Mouse (Mus musculus) embryonic stem cell, embryonic (primary cell): ENCODE measurements around the gene Zfp445.
"Not testable (repeated sequence)": the region's sequence is repeated elsewhere in the genome, so short reads cannot be mapped to it uniquely, and the experiment has no call there.

Source experiments
- CTCF ChIA-PET, 4 experiments: fragments of 300-600 bp in 2 of 4; fragments of 350-600 bp in 2 of 4; sonication (Branson Sonifier 250); formaldehyde crosslinking; loops; one replicate each; lab custom pipeline; 2022; ENCODE audit warnings: inconsistent platforms in 2 of 4; lab: Charles Lee
- POLR2A ChIA-PET, 4 experiments: fragments of 300-600 bp in 2 of 4; fragments of 350-600 bp in 2 of 4; sonication (Branson Sonifier 250); formaldehyde crosslinking; loops; one replicate each; lab custom pipeline; 2022; ENCODE audit warnings: antibody characterized with exemption in 4 of 4, inconsistent platforms in 1 of 4; lab: Charles Lee

Gene Zfp445

GRCm38 (mm10) chr9:122865697-122866166 is at the start of gene Zfp445:
Zfp445 (minus strand) TSS chr9:122866006.
- CTCF ChIA-PET = interaction anchor here in 3 of 4 experiments (0.6 to 1.6 kb wide), 3 partner anchors 28 to 556 kb away, joined by 4 to 9 read pairs (median 6); no protein-coding TSS in a partner anchor
- POLR2A ChIA-PET = interaction anchor here (0.6 to 1.8 kb wide), 34 partner anchors 9 to 1044 kb away, joined by 3 to 13 read pairs (median 4); partner anchors contain the start of gene Tcaim (in 3 of the 4)

- CTCF ChIA-PET = interaction anchor here in 1 of 4 experiments (0.7 kb wide), 1 partner anchor 166 kb away, joined by 3 read pairs; no protein-coding TSS in a partner anchor
Measured at GRCm38 (mm10) chr9:122902717-122903535, 37.1 kb upstream of the Zfp445 start.

GRCm38 (mm10) chr9:122901047-122901446 is 35.2 kb upstream of the Zfp445 start:
- CTCF ChIA-PET = interaction anchor here in 2 of 4 experiments (0.6 kb wide), 2 partner anchors 151 to 395 kb away, joined by 3 to 6 read pairs; no protein-coding TSS in a partner anchor

More at GRCm38 (mm10) chr9:122902717-122903535, 37.1 kb upstream of the Zfp445 start:
- POLR2A ChIA-PET = interaction anchor here in 3 of 4 experiments (0.6 to 2.3 kb wide), 14 partner anchors 9 to 210 kb away, joined by 3 to 9 read pairs (median 4); partner anchors contain the start of genes Zfp445 (in 2 of the 3), 1110059G10Rik (in 1 of the 3), Exosc7 (in 1 of the 3) and Kif15 (in 1 of the 3)

GRCm38 (mm10) chr9:122886372-122887179 is 20.8 kb upstream of the Zfp445 start:
- ChIA-PET POLR2A (interaction anchor here in 2 of 4 experiments (0.6 to 1.5 kb wide), 3 partner anchors 14 to 49 kb away, joined by 3 to 4 read pairs (median 4); no protein-coding TSS in a partner anchor), CTCF (no interaction called here)

More at GRCm38 (mm10) chr9:122901047-122901446, 35.2 kb upstream of the Zfp445 start:
- POLR2A ChIA-PET = interaction anchor here in 1 of 4 experiments (1.0 to 1.2 kb wide), 2 partner anchors 13 to 22 kb away, joined by 3 read pairs; partner anchors contain the start of gene Zfp105

- CTCF ChIA-PET = interaction anchor here in 2 of 4 experiments (0.6 to 0.8 kb wide), 2 partner anchors 48 to 131 kb away, joined by 3 to 5 read pairs; no protein-coding TSS in a partner anchor
- POLR2A ChIA-PET = no interaction called here
Measured at GRCm38 (mm10) chr9:122885385-122885784, 19.6 kb upstream of the Zfp445 start, which contains the start of gene Zkscan7. Zkscan7 (plus strand) TSS chr9:122885685.

GRCm38 (mm10) chr9:122875145-122875544 is 9.3 kb upstream of the Zfp445 start:
- ChIA-PET CTCF (no interaction called here), POLR2A (interaction anchor here in 1 of 4 experiments (0.8 kb wide), 1 partner anchor 468 kb away, joined by 3 read pairs; no protein-coding TSS in a partner anchor)

GRCm38 (mm10) chr9:122874653-122875052 is 8.8 kb upstream of the Zfp445 start:
- ChIA-PET CTCF (no interaction called here), POLR2A (interaction anchor here in 1 of 4 experiments (0.6 kb wide), 1 partner anchor 18 kb away, joined by 3 read pairs; no protein-coding TSS in a partner anchor)

- CTCF ChIA-PET = no interaction called here
- POLR2A ChIA-PET = interaction anchor here in 1 of 4 experiments (0.6 kb wide), 1 partner anchor 30 kb away, joined by 3 read pairs; no protein-coding TSS in a partner anchor
Measured at GRCm38 (mm10) chr9:122872595-122872994, 6.8 kb upstream of the Zfp445 start.

GRCm38 (mm10) chr9:122866192-122866591 is 386 bp upstream of the Zfp445 start:
- POLR2A ChIA-PET = interaction anchor here (0.6 to 1.8 kb wide), 12 partner anchors 15 to 555 kb away, joined by 3 to 13 read pairs (median 4); partner anchors contain the start of gene Tcaim (in 1 of the 4)

GRCm38 (mm10) chr9:122864848-122865247 is 958 bp downstream of the Zfp445 start:
- ChIA-PET CTCF (interaction anchor here in 2 of 4 experiments (1.5 to 1.6 kb wide), 2 partner anchors 27 kb away, joined by 6 to 9 read pairs; no protein-coding TSS in a partner anchor), POLR2A (interaction anchor here (0.6 to 1.8 kb wide), 29 partner anchors 8 to 1043 kb away, joined by 3 to 13 read pairs (median 4); partner anchors contain the start of gene Tcaim (in 3 of the 4))

More at GRCm38 (mm10) chr9:122866192-122866591, 386 bp upstream of the Zfp445 start:
- CTCF ChIA-PET = interaction anchor here in 3 of 4 experiments (0.6 to 1.6 kb wide), 3 partner anchors 28 to 556 kb away, joined by 4 to 9 read pairs (median 6); no protein-coding TSS in a partner anchor

- ChIA-PET CTCF (no interaction called here), POLR2A (interaction anchor here in 2 of 4 experiments (0.6 to 0.9 kb wide), 2 partner anchors 10 to 98 kb away, joined by 3 to 7 read pairs; no protein-coding TSS in a partner anchor)
Measured at GRCm38 (mm10) chr9:122863731-122864130, 2.1 kb downstream of the Zfp445 start.

- CTCF ChIA-PET = interaction anchor here in 1 of 4 experiments (0.6 kb wide), 1 partner anchor 506 kb away, joined by 3 read pairs; the partner anchor contains the start of gene Lars2
- POLR2A ChIA-PET = interaction anchor here in 1 of 4 experiments (0.7 to 1.3 kb wide), 2 partner anchors 11 to 23 kb away, joined by 4 to 5 read pairs; no protein-coding TSS in a partner anchor
Measured at GRCm38 (mm10) chr9:122860752-122861151, 5.1 kb downstream of the Zfp445 start.

- CTCF ChIA-PET = interaction anchor here in 1 of 4 experiments (1.6 kb wide), 1 partner anchor 19 kb away, joined by 7 read pairs; no protein-coding TSS in a partner anchor
- POLR2A ChIA-PET = interaction anchor here in 2 of 4 experiments (0.6 to 1.4 kb wide), 7 partner anchors 9 to 79 kb away, joined by 3 to 5 read pairs (median 3); no protein-coding TSS in a partner anchor
Measured at GRCm38 (mm10) chr9:122856716-122857115, 9.1 kb downstream of the Zfp445 start.

- ChIA-PET POLR2A (interaction anchor here in 1 of 4 experiments (1.1 kb wide), 1 partner anchor 77 kb away, joined by 5 read pairs; no protein-coding TSS in a partner anchor), CTCF (interaction anchor here in 1 of 4 experiments (1.6 kb wide), 1 partner anchor 18 kb away, joined by 7 read pairs; no protein-coding TSS in a partner anchor)
Measured at GRCm38 (mm10) chr9:122855617-122856016, 10.2 kb downstream of the Zfp445 start.

GRCm38 (mm10) chr9:122855141-122855540 is 10.7 kb downstream of the Zfp445 start:
- POLR2A ChIA-PET = interaction anchor here in 2 of 4 experiments (0.9 to 1.3 kb wide), 2 partner anchors 7 to 17 kb away, joined by 3 to 6 read pairs; no protein-coding TSS in a partner anchor
- CTCF ChIA-PET = not testable (repeated sequence)

GRCm38 (mm10) chr9:122854526-122854925 is 11.3 kb downstream of the Zfp445 start:
- CTCF ChIA-PET = no interaction called here
- POLR2A ChIA-PET = interaction anchor here in 2 of 4 experiments (0.9 to 1.3 kb wide), 3 partner anchors 8 to 17 kb away, joined by 3 to 6 read pairs (median 4); no protein-coding TSS in a partner anchor
